Comparison of ENCODE assay signal across 30 mouse cellular contexts in genomic region chr8:43149307-43149706, GRCm38 (mm10). TPM values are rescaled to one million over a fixed set of nuclear protein-coding genes. Genes with fewer than 3 reads are reported as not detected.
"Had no signal": no experiment of that assay in that cellular context is flagged by ENCODE, and none has a peak within 500 bp of the region (broad histone marks: within the 10 kb centered on the region; RNA-seq: fewer than 3 reads in every experiment).

No protein-coding gene starts in this region.

- H3K4me2 ChIP-seq: kidney, embryonic 15.5 days; limb, embryonic 12.5 days; limb, embryonic 15.5 days; liver, embryonic 11.5 days; lung, embryonic 14.5 days; midbrain, embryonic 11.5 days; neural tube, embryonic 12.5 days; neural tube, embryonic 15.5 days; stomach, embryonic 15.5 days had no signal

- DNase-seq: kidney, adult 11 months; kidney, adult 8-10 months; kidney, postnatal 10 days; kidney, postnatal 36 days; layer of hippocampus, postnatal 36 days; left cerebral cortex, postnatal 4 days; liver, postnatal 0 days; lung, embryonic 14.5 days; midbrain, embryonic 14.5 days; right cerebral cortex, adult 18-20 months; right cerebral cortex, postnatal 14 days; right cerebral cortex, postnatal 4 days; thymus, postnatal 25 days had no signal

- H3K27ac ChIP-seq: kidney, embryonic 15.5 days; left cerebral cortex, adult 2 months; limb, embryonic 12.5 days; limb, embryonic 15.5 days; liver, embryonic 14.5 days; neural tube, embryonic 12.5 days; neural tube, embryonic 15.5 days; stomach, embryonic 15.5 days had no signal

- H3K36me3 ChIP-seq: kidney, embryonic 15.5 days; limb, embryonic 12.5 days; limb, embryonic 15.5 days; neural tube, embryonic 12.5 days; neural tube, embryonic 15.5 days; stomach, embryonic 15.5 days had no signal

- H3K4me3 ChIP-seq: kidney, embryonic 15.5 days; left cerebral cortex, adult 2 months; limb, embryonic 12.5 days; limb, embryonic 15.5 days; megakaryocyte, embryonic 14.5 days; neural tube, embryonic 12.5 days; neural tube, embryonic 15.5 days; stomach, embryonic 15.5 days had no signal

- H3K27me3 ChIP-seq: kidney, embryonic 15.5 days; limb, embryonic 12.5 days; limb, embryonic 15.5 days; megakaryocyte, embryonic 14.5 days; neural tube, embryonic 12.5 days; neural tube, embryonic 15.5 days; stomach, embryonic 15.5 days had no signal

- H3K9me3 ChIP-seq: kidney, embryonic 15.5 days; limb, embryonic 12.5 days; limb, embryonic 15.5 days; megakaryocyte, embryonic 14.5 days; neural tube, embryonic 12.5 days; neural tube, embryonic 15.5 days; stomach, embryonic 15.5 days had no signal

- H3K9ac ChIP-seq: kidney, embryonic 15.5 days; limb, embryonic 12.5 days; limb, embryonic 15.5 days; liver, embryonic 14.5 days; liver, postnatal 0 days; lung, embryonic 14.5 days; neural tube, embryonic 12.5 days; neural tube, embryonic 15.5 days; stomach, embryonic 15.5 days had no signal

- ATAC-seq: liver, postnatal 0 days; lung, postnatal 0 days had no signal

- H3K4me1 ChIP-seq: kidney, embryonic 15.5 days; limb, embryonic 12.5 days; limb, embryonic 15.5 days; megakaryocyte, embryonic 14.5 days; neural tube, embryonic 12.5 days; neural tube, embryonic 15.5 days; stomach, embryonic 15.5 days had no signal

RNA-seq across cellular contexts. Expression of gene Triml1, which starts 8.0 kb away (rescaled TPM):
- total RNA-seq: layer of hippocampus, adult 18-20 months; layer of hippocampus, postnatal 10 days; layer of hippocampus, postnatal 36 days; left cerebral cortex, adult 2 months; left cerebral cortex, postnatal 10 days; left cerebral cortex, postnatal 4 days had no signal
- polyA plus RNA-seq: kidney, embryonic 15.5 days; limb, embryonic 12.5 days; limb, embryonic 15.5 days; liver, embryonic 11.5 days; liver, embryonic 14.5 days; liver, postnatal 0 days; lung, embryonic 14.5 days; lung, postnatal 0 days; midbrain, embryonic 11.5 days; midbrain, embryonic 14.5 days; neural tube, embryonic 12.5 days; neural tube, embryonic 15.5 days; stomach, embryonic 15.5 days; thymus, postnatal 0 days; urinary bladder, adult 2 months had no signal

RNA-seq across cellular contexts. Expression of gene Triml2, which starts 31.0 kb away (rescaled TPM):
- total RNA-seq: layer of hippocampus, adult 18-20 months; layer of hippocampus, postnatal 36 days; left cerebral cortex, adult 2 months; left cerebral cortex, postnatal 4 days had no signal
- polyA plus RNA-seq: kidney, embryonic 15.5 days; limb, embryonic 12.5 days; limb, embryonic 15.5 days; liver, embryonic 11.5 days; liver, embryonic 14.5 days; liver, postnatal 0 days; lung, embryonic 14.5 days; lung, postnatal 0 days; midbrain, embryonic 11.5 days; midbrain, embryonic 14.5 days; neural tube, embryonic 12.5 days; neural tube, embryonic 15.5 days; stomach, embryonic 15.5 days; thymus, postnatal 0 days; urinary bladder, adult 2 months had no signal
